Comparison of ENCODE assay signal across 18 mouse cellular contexts in the genomic region with DNA sequence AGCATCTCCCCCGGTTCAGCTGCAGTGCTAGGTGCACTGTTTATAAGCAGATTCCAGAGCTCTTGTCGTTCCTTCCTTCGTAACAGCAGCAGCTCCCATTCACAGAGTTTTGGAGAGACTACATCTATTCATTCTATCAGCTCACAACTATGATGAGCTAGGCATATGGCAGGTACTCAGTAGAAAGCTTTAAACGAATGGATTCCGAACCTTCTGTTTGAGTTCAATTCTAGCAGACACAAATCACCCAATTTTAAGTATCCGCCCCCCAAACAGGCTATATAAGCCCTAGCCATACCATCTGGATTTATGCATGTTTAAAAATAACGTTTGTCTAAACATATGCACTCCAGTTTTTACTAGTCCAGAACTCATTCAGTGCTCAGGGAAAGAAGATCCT. TPM values are rescaled to one million over a fixed set of nuclear protein-coding genes. Genes with fewer than 3 reads are reported as not detected.
DNase-seq lines count a peak whose midpoint lies in the region; TF ChIP-seq lines count a peak whose summit lies in the region.
"Had no signal": no experiment of that assay in that cellular context is flagged by ENCODE, and none has a peak within 500 bp of the region (broad histone marks: within the 10 kb centered on the region; RNA-seq: fewer than 3 reads in every experiment).

No protein-coding gene starts in this region.

- DNase-seq in heart, adult 11 months, result peak; percentile 49
- no peak for DNase-seq in heart, postnatal 25 days (ENCODE audit: low spot score)
- DNase-seq in right cerebral cortex, postnatal 10 days (ENCODE audit: low spot score in 2 of 2), result peak; percentile 32 to 37
- no peak for DNase-seq in right cerebral cortex, postnatal 14 days
- DNase-seq in gastrocnemius, adult 2 months, result no peak
- DNase-seq: adrenal gland, adult 2 months; adrenal gland, postnatal 10 days; adrenal gland, postnatal 25 days; cerebellum, adult 11-12 months; cerebellum, adult 2 months; cerebellum, adult 9-10 months; cerebellum, postnatal 10 days; cerebellum, postnatal 25 days; forebrain, postnatal 0 days had no signal

- H3K27ac ChIP-seq in gastrocnemius, adult 2 months, result no peak overlapping the region
- H3K27ac ChIP-seq: embryonic facial prominence, embryonic 10.5 days; embryonic facial prominence, embryonic 12.5 days; forebrain, embryonic 13.5 days; forebrain, embryonic 15.5 days had no signal

- intact Hi-C loops in heart, postnatal 25 days (cut with DNase I), result no loop called here
- intact Hi-C loops in gastrocnemius, adult 2 months (cut with DNase I), result no loop called here

- no peak for TF ChIP-seq CTCF in gastrocnemius, adult 2 months (IDR thresholded peaks at IDR 0.05)

- no peak overlapping the region for H3K4me3 ChIP-seq in gastrocnemius, adult 2 months
- H3K4me3 ChIP-seq: embryonic facial prominence, embryonic 10.5 days; embryonic facial prominence, embryonic 12.5 days; forebrain, embryonic 13.5 days; forebrain, embryonic 15.5 days had no signal

RNA-seq across cellular contexts. Expression of a gene that starts 9.8 kb away (rescaled TPM):
- total RNA-seq in heart, postnatal 25 days (2021), result 100 to 1,000 TPM; 105 to 108 TPM
- total RNA-seq in gastrocnemius, adult 2 months (2021), result 10 to 100 TPM; 48.4 to 70.0 TPM

Comparison
In these comparisons a context has a peak if more than half of its experiments do, and no peak if none do; other contexts are left out.
1. DNase-seq: peak in heart, adult 11 months (single experiment) and right cerebral cortex, postnatal 10 days (2 of 2); none in heart, postnatal 25 days (single experiment), right cerebral cortex, postnatal 14 days (single experiment) and gastrocnemius, adult 2 months (single experiment).